Mouse (Mus musculus) lung, adult 2 months (tissue): Measurements from ENCODE around the gene Kcnd2.

ENCODE experiments used
- CTCF ChIP-seq: fragments of 200-500 bp; IDR thresholded peaks from 2 replicates; pipeline ENCODE4 v1.5.1; 2011; ENCODE audit warnings: mild to moderate bottlenecking, low read length, control low read depth; ENCODE audit not compliant: insufficient read depth
- POLR2A ChIP-seq: fragments of 200-500 bp; IDR thresholded peaks from 2 replicates; pipeline ENCODE4 v1.6.1; 2011; ENCODE audit warnings: low read depth, mild to moderate bottlenecking, control low read depth, low read length, borderline replicate concordance; ENCODE audit errors: extremely low read depth

GRCm38 (mm10) chr6:21215491-21216191, at the start of gene Kcnd2:
- no peak for TF ChIP-seq CTCF
- no peak for TF ChIP-seq POLR2A
